Mouse (Mus musculus) ovary, postnatal 10 days (tissue): ENCODE results near the gene Ankrd6.

Source experiments
- DNase-seq: peaks from one replicate; pipeline ENCODE4 v3.0.0; 2022; ENCODE audit warnings: low spot score

The Ankrd6 gene

GRCm38 (mm10) chr4:32767471-32767870 is 183.2 kb downstream of the Ankrd6 start:
- no peak for DNase-seq

- no peak for DNase-seq
Observed at GRCm38 (mm10) chr4:32757430-32757829, 193.2 kb downstream of the Ankrd6 start.
